ENCODE assay signal across 30 mouse cellular contexts in genomic region chr10:117567379-117568137, GRCm38 (mm10).
"Had no signal": no experiment of that assay in that cellular context is flagged by ENCODE, and none has a peak within 500 bp of the region (broad histone marks: within the 10 kb centered on the region; RNA-seq: fewer than 3 reads in every experiment).

No protein-coding gene starts in this region.

- H3K27me3 ChIP-seq: limb, embryonic 12.5 days had no signal

- H3K36me3 ChIP-seq: limb, embryonic 10.5 days; limb, embryonic 12.5 days; limb, embryonic 13.5 days; limb, embryonic 15.5 days; liver, embryonic 12.5 days; liver, embryonic 13.5 days; liver, embryonic 15.5 days; lung, embryonic 15.5 days; midbrain, embryonic 10.5 days; midbrain, embryonic 12.5 days; midbrain, embryonic 13.5 days; midbrain, embryonic 15.5 days had no signal

- ATAC-seq: liver, embryonic 12.5 days; liver, postnatal 0 days; lung, postnatal 0 days; midbrain, embryonic 13.5 days; midbrain, embryonic 15.5 days had no signal

- H3K4me2 ChIP-seq: limb, embryonic 12.5 days; limb, embryonic 13.5 days; limb, embryonic 15.5 days; liver, embryonic 11.5 days; liver, embryonic 12.5 days; liver, embryonic 13.5 days; liver, embryonic 15.5 days; lung, embryonic 14.5 days; lung, embryonic 15.5 days; midbrain, embryonic 12.5 days; midbrain, embryonic 13.5 days; midbrain, embryonic 15.5 days had no signal

- H3K4me3 ChIP-seq: left cerebral cortex, adult 2 months; limb, embryonic 10.5 days; limb, embryonic 12.5 days; limb, embryonic 13.5 days; limb, embryonic 15.5 days; liver, embryonic 12.5 days; liver, embryonic 13.5 days; liver, embryonic 15.5 days; lung, embryonic 15.5 days; megakaryocyte, embryonic 14.5 days; midbrain, embryonic 10.5 days; midbrain, embryonic 12.5 days; midbrain, embryonic 13.5 days; midbrain, embryonic 15.5 days; myocyte had no signal

- DNase-seq: left cerebral cortex, postnatal 4 days; liver; liver, embryonic 13.5 days; liver, postnatal 0 days; lung, adult 18-20 months; lung, adult 2 months; lung, embryonic 14.5 days; lung, postnatal 10 days; lung, postnatal 14 days; lung, postnatal 36 days; lung, postnatal 4 days; midbrain, embryonic 14.5 days had no signal

- H3K9ac ChIP-seq: limb, embryonic 12.5 days; limb, embryonic 13.5 days; limb, embryonic 15.5 days; liver, embryonic 12.5 days; liver, embryonic 13.5 days; liver, embryonic 14.5 days; liver, embryonic 15.5 days; liver, postnatal 0 days; lung, embryonic 14.5 days; lung, embryonic 15.5 days; midbrain, embryonic 12.5 days; midbrain, embryonic 13.5 days; midbrain, embryonic 15.5 days had no signal

- H3K9me3 ChIP-seq: limb, embryonic 10.5 days; limb, embryonic 15.5 days; liver, embryonic 13.5 days; liver, embryonic 15.5 days; lung, embryonic 15.5 days; midbrain, embryonic 13.5 days; midbrain, embryonic 15.5 days had no signal

- H3K4me1 ChIP-seq: liver, embryonic 12.5 days had no signal

- H3K27ac ChIP-seq: left cerebral cortex, adult 2 months; limb, embryonic 10.5 days; limb, embryonic 12.5 days; limb, embryonic 13.5 days; limb, embryonic 15.5 days; liver, embryonic 12.5 days; liver, embryonic 13.5 days; liver, embryonic 14.5 days; liver, embryonic 15.5 days; lung, embryonic 15.5 days; macrophage; midbrain, embryonic 10.5 days; midbrain, embryonic 12.5 days; midbrain, embryonic 13.5 days; midbrain, embryonic 15.5 days had no signal
